Mouse (Mus musculus): ENCODE data around the gene Eif4h. TPM values are rescaled to one million over a fixed set of nuclear protein-coding genes. Genes with fewer than 3 reads are reported as not detected.
A peak's percentile ranks its signal among the peaks of the same experiment; 100 is the strongest.
"Not testable (repeated sequence)": the region's sequence is repeated elsewhere in the genome, so short reads cannot be mapped to it uniquely, and the experiment has no call there.

Gene Eif4h
- total and polyA plus RNA-seq, 2 experiments, result 134 to 139 TPM

- no peaks in the 10 kb centered on the region for H3K4me1 ChIP-seq (ENCODE audit: control insufficient read depth, insufficient read depth, low read length)
- H3K27me3 ChIP-seq (ENCODE audit: control insufficient read depth, insufficient read depth, low read length), result no peaks in the 10 kb centered on the region
- no peaks in the 10 kb centered on the region for H3K36me3 ChIP-seq (ENCODE audit: control insufficient read depth, insufficient read depth, low read length)
- H3K79me2 ChIP-seq (ENCODE audit: control insufficient read depth, insufficient read depth, low read length), result no peaks in the 10 kb centered on the region
- H3K27ac ChIP-seq (replicated peaks; ENCODE audit: insufficient read depth, low read depth, low read length), result no peak overlapping the region
- 88% methylated on average over 20 of the region's 20 CpGs for WGBS
- DNase-seq (ENCODE audit: extremely low read depth, low read depth, low spot score), result no peak
- H3K9ac ChIP-seq (ENCODE audit: low read depth, low read length), result no peak overlapping the region
- no peak for TF ChIP-seq CTCF (IDR thresholded peaks at IDR 0.05; ENCODE audit: low read depth, low read length)
- TF ChIP-seq POLR2A (IDR thresholded peaks at IDR 0.05; ENCODE audit: extremely low read depth, insufficient read depth, low read length), result no peak
- no peak overlapping the region for H3K4me3 ChIP-seq (ENCODE audit: insufficient read depth, low read depth, low read length)
Observed at GRCm38 (mm10) chr5:134669001-134669708, 29.9 kb upstream of the Eif4h start.

- Histone ChIP-seq H3K27ac (replicated peaks; ENCODE audit: insufficient read depth, low read depth, low read length) (no peak overlapping the region), H3K36me3 (ENCODE audit: control insufficient read depth, insufficient read depth, low read length) (no peaks in the 10 kb centered on the region), H3K9ac (ENCODE audit: low read depth, low read length) (no peak overlapping the region), H3K27me3 (ENCODE audit: control insufficient read depth, insufficient read depth, low read length) (no peaks in the 10 kb centered on the region), H3K79me2 (ENCODE audit: control insufficient read depth, insufficient read depth, low read length) (no peaks in the 10 kb centered on the region), H3K4me1 (ENCODE audit: control insufficient read depth, insufficient read depth, low read length) (no peaks in the 10 kb centered on the region), H3K4me3 (ENCODE audit: insufficient read depth, low read depth, low read length) (no peak overlapping the region)
- DNase-seq (ENCODE audit: extremely low read depth, low read depth, low spot score), result peak; percentile 24
- TF ChIP-seq CTCF (IDR thresholded peaks at IDR 0.05; ENCODE audit: low read depth, low read length), result peak; percentile 82
- no peak for TF ChIP-seq POLR2A (IDR thresholded peaks at IDR 0.05; ENCODE audit: extremely low read depth, insufficient read depth, low read length)
- 70% methylated on average over 8 of the region's 8 CpGs for WGBS
Observed at GRCm38 (mm10) chr5:134668495-134668894, 29.2 kb upstream of the Eif4h start.

- Histone ChIP-seq H3K4me3 (ENCODE audit: insufficient read depth, low read depth, low read length) (no peak overlapping the region), H3K27me3 (ENCODE audit: control insufficient read depth, insufficient read depth, low read length) (no peaks in the 10 kb centered on the region), H3K36me3 (ENCODE audit: control insufficient read depth, insufficient read depth, low read length) (no peaks in the 10 kb centered on the region), H3K9ac (ENCODE audit: low read depth, low read length) (no peak overlapping the region), H3K4me1 (ENCODE audit: control insufficient read depth, insufficient read depth, low read length) (no peaks in the 10 kb centered on the region), H3K27ac (replicated peaks; ENCODE audit: insufficient read depth, low read depth, low read length) (no peak overlapping the region), H3K79me2 (ENCODE audit: control insufficient read depth, insufficient read depth, low read length) (no peaks in the 10 kb centered on the region)
- 94% methylated on average over 4 of the region's 4 CpGs for WGBS
- TF ChIP-seq POLR2A (IDR thresholded peaks at IDR 0.05; ENCODE audit: extremely low read depth, insufficient read depth, low read length) (no peak), CTCF (IDR thresholded peaks at IDR 0.05; ENCODE audit: low read depth, low read length) (no peak)
- no peak for DNase-seq (ENCODE audit: extremely low read depth, low read depth, low spot score)
Observed at GRCm38 (mm10) chr5:134656708-134657107, 17.4 kb upstream of the Eif4h start.

GRCm38 (mm10) chr5:134652015-134652414 lies 12.7 kb upstream of the Eif4h start:
- Histone ChIP-seq H3K27me3 (ENCODE audit: control insufficient read depth, insufficient read depth, low read length) (no peaks in the 10 kb centered on the region), H3K4me1 (ENCODE audit: control insufficient read depth, insufficient read depth, low read length) (peaks cover 3% of the 10 kb centered on the region; the same call in 1 of the 2 replicates), H3K27ac (replicated peaks; ENCODE audit: insufficient read depth, low read depth, low read length) (no peak overlapping the region), H3K4me3 (ENCODE audit: insufficient read depth, low read depth, low read length) (no peak overlapping the region), H3K79me2 (ENCODE audit: control insufficient read depth, insufficient read depth, low read length) (no peaks in the 10 kb centered on the region), H3K36me3 (ENCODE audit: control insufficient read depth, insufficient read depth, low read length) (no peaks in the 10 kb centered on the region), H3K9ac (ENCODE audit: low read depth, low read length) (no peak overlapping the region)
- 24% methylated on average over 7 of the region's 7 CpGs for WGBS
- TF ChIP-seq CTCF (IDR thresholded peaks at IDR 0.05; ENCODE audit: low read depth, low read length), result no peak
- TF ChIP-seq POLR2A (IDR thresholded peaks at IDR 0.05; ENCODE audit: extremely low read depth, insufficient read depth, low read length), result no peak
- DNase-seq (ENCODE audit: extremely low read depth, low read depth, low spot score), result no peak

- 55% methylated on average over 5 of the region's 5 CpGs for WGBS
Observed at GRCm38 (mm10) chr5:134650926-134651325, 11.6 kb upstream of the Eif4h start.

GRCm38 (mm10) chr5:134648976-134649375 lies 9.7 kb upstream of the Eif4h start:
- not testable (repeated sequence) for H3K27me3 ChIP-seq (ENCODE audit: control insufficient read depth, insufficient read depth, low read length); H3K9ac ChIP-seq (ENCODE audit: low read depth, low read length); H3K36me3 ChIP-seq (ENCODE audit: control insufficient read depth, insufficient read depth, low read length); H3K4me1 ChIP-seq (ENCODE audit: control insufficient read depth, insufficient read depth, low read length); DNase-seq (ENCODE audit: extremely low read depth, low read depth, low spot score); H3K27ac ChIP-seq (replicated peaks; ENCODE audit: insufficient read depth, low read depth, low read length); H3K4me3 ChIP-seq (ENCODE audit: insufficient read depth, low read depth, low read length); H3K79me2 ChIP-seq (ENCODE audit: control insufficient read depth, insufficient read depth, low read length)
- WGBS, result 79% methylated on average over 3 of the region's 4 CpGs

More at GRCm38 (mm10) chr5:134650926-134651325, 11.6 kb upstream of the Eif4h start:
- Histone ChIP-seq H3K27me3 (ENCODE audit: control insufficient read depth, insufficient read depth, low read length) (no peaks in the 10 kb centered on the region), H3K27ac (replicated peaks; ENCODE audit: insufficient read depth, low read depth, low read length) (no peak overlapping the region), H3K79me2 (ENCODE audit: control insufficient read depth, insufficient read depth, low read length) (no peaks in the 10 kb centered on the region), H3K4me3 (ENCODE audit: insufficient read depth, low read depth, low read length) (no peak overlapping the region), H3K36me3 (ENCODE audit: control insufficient read depth, insufficient read depth, low read length) (no peaks in the 10 kb centered on the region), H3K9ac (ENCODE audit: low read depth, low read length) (no peak overlapping the region), H3K4me1 (ENCODE audit: control insufficient read depth, insufficient read depth, low read length) (peaks cover 3% of the 10 kb centered on the region; the same call in 1 of the 2 replicates)
- TF ChIP-seq POLR2A (IDR thresholded peaks at IDR 0.05; ENCODE audit: extremely low read depth, insufficient read depth, low read length) (no peak), CTCF (IDR thresholded peaks at IDR 0.05; ENCODE audit: low read depth, low read length) (peak; percentile 93)
- peak; percentile 39 for DNase-seq (ENCODE audit: extremely low read depth, low read depth, low spot score)

All from liver, adult 2 months (tissue).